In the genomic region with DNA sequence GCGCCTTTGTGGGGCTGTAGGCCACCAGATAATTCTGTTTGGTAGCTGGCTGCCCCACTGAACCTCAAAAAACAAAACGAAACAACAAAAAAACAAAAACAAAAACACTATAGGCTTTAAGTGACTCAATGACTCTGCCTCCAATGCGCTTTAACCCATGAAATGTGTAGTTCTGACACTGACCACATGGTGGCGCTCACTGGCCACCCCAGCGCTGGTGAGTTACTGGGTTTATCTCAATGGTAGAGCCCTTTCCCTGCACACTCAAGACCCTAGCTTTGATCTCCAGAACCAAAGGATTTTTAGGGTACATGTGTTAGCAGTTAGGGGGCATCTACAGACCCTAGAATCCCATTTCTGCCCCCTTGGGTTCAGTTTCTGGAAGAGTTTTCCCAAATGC, we compare ENCODE assay signal across 9 mouse cellular contexts. TPM values are rescaled to one million over a fixed set of nuclear protein-coding genes. Genes with fewer than 3 reads are reported as not detected.
DNase-seq lines count a peak whose midpoint lies in the region; ATAC-seq and TF ChIP-seq lines count a peak whose summit lies in the region.
"Had no signal": no experiment of that assay in that cellular context is flagged by ENCODE, and none has a peak within 500 bp of the region (broad histone marks: within the 10 kb centered on the region; RNA-seq: fewer than 3 reads in every experiment).

No protein-coding gene starts in this region.

- no peak overlapping the region for H3K27ac ChIP-seq in kidney, embryonic 14.5 days (ENCODE audit: low read depth, low read length)
- H3K27ac ChIP-seq in bone marrow, adult 2 months (ENCODE audit: control insufficient read depth, insufficient read depth, low read depth, low read length, poor library complexity) = no peak overlapping the region

- no peak overlapping the region for H3K4me2 ChIP-seq in kidney, embryonic 14.5 days (replicated peaks; ENCODE audit: low read depth, low read length)

- H3K36me3 ChIP-seq in kidney, embryonic 14.5 days (ENCODE audit: control insufficient read depth, insufficient read depth, low read length) = no peaks in the 10 kb centered on the region

- WGBS in kidney, embryonic 14.5 days = 25% methylated on average over 5 of the region's 5 CpGs
- WGBS in bone marrow, adult 2 months = 17% methylated on average over 5 of the region's 5 CpGs

- peak; percentile 30 to 39 for DNase-seq in kidney, postnatal 4 days
- DNase-seq in ES-CJ7 (ENCODE audit: low read depth, low spot score) = peak; percentile 53
- DNase-seq in embryo, embryonic 9.5 days (ENCODE audit: extremely low spot score) = peak; percentile 61
- DNase-seq in MN1 (ENCODE audit: low spot score) = no peak
- no peak for DNase-seq in ovary, adult 18-20 months (ENCODE audit: low spot score)

- no peaks in the 10 kb centered on the region for H3K27me3 ChIP-seq in kidney, embryonic 14.5 days (ENCODE audit: control insufficient read depth, insufficient read depth, low read length)

- H3K9me3 ChIP-seq in kidney, embryonic 14.5 days (ENCODE audit: control insufficient read depth, low read length) = no peaks in the 10 kb centered on the region

- peak; percentile 87 for TF ChIP-seq CTCF in bone marrow, adult 2 months (IDR thresholded peaks at IDR 0.05; ENCODE audit: control insufficient read depth, insufficient read depth, low read length)

- TF ChIP-seq POLR2A in bone marrow, adult 2 months (IDR thresholded peaks at IDR 0.05; ENCODE audit: borderline replicate concordance, control insufficient read depth, low read depth, low read length) = no peak

- H3K9ac ChIP-seq in kidney, embryonic 14.5 days (ENCODE audit: low read depth, low read length) = no peak overlapping the region

- H3K4me3 ChIP-seq in kidney, embryonic 14.5 days (ENCODE audit: low read length) = no peak overlapping the region
- H3K4me3 ChIP-seq in bone marrow, adult 2 months (replicated peaks; ENCODE audit: control insufficient read depth, low read depth, low read length) = no peak overlapping the region

- H3K4me1 ChIP-seq in kidney, embryonic 14.5 days (ENCODE audit: control insufficient read depth, insufficient read depth, low read length) = no peaks in the 10 kb centered on the region
- no peaks in the 10 kb centered on the region for H3K4me1 ChIP-seq in bone marrow, adult 2 months (ENCODE audit: control insufficient read depth, insufficient read depth, low read length)

- no peak for ATAC-seq in kidney, embryonic 14.5 days (ENCODE audit: low FRiP score, low TSS enrichment)
- ATAC-seq in megakaryocyte, adult 5-6 weeks (ENCODE audit: poor library complexity, severe bottlenecking) = peak; percentile 70

RNA-seq across cellular contexts. Expression of gene Oas1d, which starts 39.6 kb away (rescaled TPM):
- not detected in 2 replicates for polyA plus RNA-seq in kidney, embryonic 14.5 days (2014; fragmentation: Nextera tagmentation; extraction: Ambion mirVana)
- polyA plus RNA-seq in bone marrow, adult 2 months (2011; ENCODE audit: insufficient read depth, insufficient read length, low replicate concordance, missing spikeins) = not detected in 2 replicates
- not detected in 2 replicates for total RNA-seq in megakaryocyte, adult 5-6 weeks (2015)
- not detected in 2 replicates for total RNA-seq in megakaryocyte, adult 5-6 weeks (2017)
- total RNA-seq: left cerebral cortex, postnatal 10 days had no signal

RNA-seq across cellular contexts. Expression of gene Oas1a, which starts 46.7 kb away (rescaled TPM):
- 1.8 and 2.2 TPM in 2 replicates for polyA plus RNA-seq in kidney, embryonic 14.5 days (2014; fragmentation: Nextera tagmentation; extraction: Ambion mirVana)
- 4.9 and 8.9 TPM in 2 replicates for polyA plus RNA-seq in bone marrow, adult 2 months (2011; ENCODE audit: insufficient read depth, insufficient read length, low replicate concordance, missing spikeins)
- total RNA-seq in megakaryocyte, adult 5-6 weeks (2015) = 24.4 and 25.5 TPM in 2 replicates
- 24.2 and 29.8 TPM in 2 replicates for total RNA-seq in megakaryocyte, adult 5-6 weeks (2017)

RNA-seq across cellular contexts. Expression of gene Rph3a, which starts 55.9 kb away (rescaled TPM):
- not detected in 2 replicates for polyA plus RNA-seq in kidney, embryonic 14.5 days (2014; fragmentation: Nextera tagmentation; extraction: Ambion mirVana)
- polyA plus RNA-seq in bone marrow, adult 2 months (2011; ENCODE audit: insufficient read depth, insufficient read length, low replicate concordance, missing spikeins) = not detected in 2 replicates
- total RNA-seq in megakaryocyte, adult 5-6 weeks (2015) = 0.18 TPM in 1 of 2 replicates, not detected in the other
- total RNA-seq in megakaryocyte, adult 5-6 weeks (2017) = not detected in 2 replicates

Comparison
In these comparisons a context has a peak if more than half of its experiments do, and no peak if none do; other contexts are left out.
1. DNase-seq: peak in kidney, postnatal 4 days (2 of 2), ES-CJ7 (single experiment) and embryo, embryonic 9.5 days (single experiment); none in MN1 (single experiment) and ovary, adult 18-20 months (single experiment).